Mouse (Mus musculus) lung, adult 18-20 months (tissue): ENCODE data around the gene Arid1b.

Experiments used
- DNase-seq, 2 experiments: peaks; one replicate each; pipeline ENCODE4 v3.0.0; 2022; ENCODE audit warnings: mixed read lengths in 2 of 2

Gene Arid1b

GRCm38 (mm10) chr17:5326689-5327088, 332.6 kb downstream of the Arid1b start:
- DNase-seq = no peak

- peak in 1 of 2 experiments; percentile 11 for DNase-seq
Measured at GRCm38 (mm10) chr17:5327480-5328180, 333.5 kb downstream of the Arid1b start.

GRCm38 (mm10) chr17:5329478-5329877, 335.3 kb downstream of the Arid1b start:
- no peak for DNase-seq

DNA sequence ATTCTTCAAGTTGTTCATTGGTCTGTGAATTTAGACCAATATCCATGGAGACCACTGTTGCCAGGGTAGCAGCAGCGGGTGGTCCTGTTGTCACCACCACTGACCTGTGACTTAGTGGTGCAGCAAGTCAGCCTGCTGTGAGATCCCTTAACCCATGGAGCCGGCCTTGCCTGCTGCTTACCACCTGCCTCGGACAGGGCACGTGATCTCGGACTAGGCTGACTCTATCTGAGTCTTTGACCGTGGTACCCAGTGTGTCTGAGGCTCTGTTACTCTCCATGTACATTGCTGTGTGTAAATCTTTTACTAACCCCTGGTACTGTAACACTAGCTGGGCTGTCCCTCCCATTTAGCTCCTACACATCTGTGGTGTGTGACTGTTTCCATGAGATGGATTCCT, 335.9 kb downstream of the Arid1b start:
- DNase-seq = no peak

- no peak for DNase-seq
Measured at GRCm38 (mm10) chr17:5330644-5331043, 336.5 kb downstream of the Arid1b start.

GRCm38 (mm10) chr17:5331387-5331786, 337.3 kb downstream of the Arid1b start:
- DNase-seq = no peak

- peak in 1 of 2 experiments; percentile 40 for DNase-seq
Measured at GRCm38 (mm10) chr17:5334567-5334966, 340.4 kb downstream of the Arid1b start.

GRCm38 (mm10) chr17:5344426-5344825, 350.3 kb downstream of the Arid1b start:
- no peak for DNase-seq

DNA sequence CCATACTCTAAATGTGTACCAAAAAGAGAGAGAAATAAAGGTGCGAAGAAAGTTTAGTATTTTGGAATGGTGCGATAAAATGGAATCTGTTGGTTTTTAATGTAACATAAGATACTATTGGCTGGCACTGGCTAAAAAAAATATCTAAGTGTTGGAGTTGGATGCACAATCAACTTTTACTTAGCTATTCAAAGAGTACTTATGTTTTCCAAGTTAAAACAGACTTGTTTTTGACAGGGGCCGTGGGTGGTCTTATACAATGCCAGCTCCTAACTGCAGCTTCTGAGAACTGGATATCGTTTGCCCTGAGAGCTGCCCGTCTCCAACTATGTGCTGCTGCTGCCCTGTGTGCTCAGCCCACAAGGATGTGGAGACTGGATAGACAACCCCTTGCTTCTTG, 351.7 kb downstream of the Arid1b start:
- no peak for DNase-seq

DNA sequence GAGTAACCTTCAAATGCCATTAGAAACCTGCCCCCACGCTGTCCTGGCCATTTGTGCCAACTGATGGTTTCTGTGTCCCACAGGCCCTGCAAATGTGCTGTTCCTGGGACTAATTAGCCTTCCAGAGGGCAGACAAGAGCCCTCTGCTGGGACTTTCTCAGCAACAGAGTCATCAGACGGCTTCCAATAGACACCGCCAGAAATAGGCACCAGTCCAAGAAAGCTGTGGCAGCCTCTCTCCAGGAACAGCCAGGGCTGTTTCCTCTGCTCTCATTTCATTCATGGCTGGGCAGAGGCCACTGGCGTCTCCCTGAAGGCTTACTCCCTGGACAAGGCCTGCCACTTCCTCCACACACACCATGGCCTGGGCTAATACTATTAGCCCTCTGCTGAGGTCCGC, 358.8 kb downstream of the Arid1b start:
- no peak for DNase-seq

GRCm38 (mm10) chr17:5360759-5361158, 366.6 kb downstream of the Arid1b start:
- no peak for DNase-seq

GRCm38 (mm10) chr17:5365992-5366398, 371.9 kb downstream of the Arid1b start:
- no peak for DNase-seq

DNA sequence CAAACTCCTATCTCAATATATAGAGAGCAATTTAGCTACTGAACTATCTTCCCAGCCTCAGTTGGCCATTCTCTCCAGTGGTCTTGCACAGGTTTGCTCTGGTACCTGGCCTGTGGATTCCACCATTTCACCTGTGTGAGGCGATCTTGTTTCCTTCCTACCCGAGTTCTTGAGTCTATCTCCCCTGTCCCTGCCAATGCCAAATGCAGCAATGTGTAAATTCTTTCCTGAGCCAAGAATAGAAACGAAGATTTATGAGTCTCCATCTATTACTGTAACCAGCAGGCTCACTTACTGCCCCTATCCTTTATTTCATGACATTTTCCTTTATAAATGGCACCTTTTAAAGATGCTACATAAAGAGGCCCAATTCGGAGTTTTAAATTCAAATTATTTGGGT, 376.9 kb downstream of the Arid1b start:
- DNase-seq = no peak

GRCm38 (mm10) chr17:5371521-5371920, 377.4 kb downstream of the Arid1b start:
- DNase-seq = no peak

DNA sequence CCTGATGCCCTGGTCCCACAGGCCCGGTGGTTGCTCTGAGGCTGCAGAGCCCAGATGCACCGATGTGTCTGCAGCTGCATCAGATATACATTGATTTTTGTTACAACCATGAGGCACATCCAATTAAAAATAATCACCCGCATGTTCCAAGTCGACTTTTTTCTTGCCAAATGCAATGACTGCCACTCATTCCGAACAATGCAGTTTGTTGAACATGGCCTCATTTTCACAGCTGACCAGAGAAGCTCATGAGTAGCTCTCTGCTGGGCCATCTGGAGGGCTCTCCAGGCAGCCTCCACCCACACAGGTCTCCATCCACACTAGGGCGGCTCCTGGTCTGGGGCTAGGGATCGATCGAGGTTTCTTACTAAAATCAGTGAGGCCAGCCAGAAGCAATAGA, 378.8 kb downstream of the Arid1b start:
- DNase-seq = no peak

GRCm38 (mm10) chr17:5377151-5377929, 383.2 kb downstream of the Arid1b start:
- no peak for DNase-seq

DNA sequence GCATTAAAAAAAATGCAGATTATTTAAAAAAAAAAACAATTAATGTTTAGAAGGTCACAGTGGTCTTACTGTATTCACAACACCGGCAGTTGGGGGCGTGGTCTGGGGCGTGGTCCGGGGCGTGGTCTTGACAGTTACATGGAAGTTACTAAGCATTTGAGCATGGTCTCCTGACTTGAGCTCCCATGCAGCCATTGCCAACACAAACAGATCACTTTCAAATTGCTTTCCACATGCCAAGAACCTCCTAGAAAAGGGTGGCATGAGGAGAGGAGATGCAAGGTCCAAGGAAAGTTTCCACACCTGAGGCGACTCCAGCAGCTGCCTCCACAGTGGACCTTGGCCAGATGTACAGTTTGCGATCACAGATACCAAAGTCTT, 383.8 kb downstream of the Arid1b start:
- peak; percentile 30 to 32 for DNase-seq

DNA sequence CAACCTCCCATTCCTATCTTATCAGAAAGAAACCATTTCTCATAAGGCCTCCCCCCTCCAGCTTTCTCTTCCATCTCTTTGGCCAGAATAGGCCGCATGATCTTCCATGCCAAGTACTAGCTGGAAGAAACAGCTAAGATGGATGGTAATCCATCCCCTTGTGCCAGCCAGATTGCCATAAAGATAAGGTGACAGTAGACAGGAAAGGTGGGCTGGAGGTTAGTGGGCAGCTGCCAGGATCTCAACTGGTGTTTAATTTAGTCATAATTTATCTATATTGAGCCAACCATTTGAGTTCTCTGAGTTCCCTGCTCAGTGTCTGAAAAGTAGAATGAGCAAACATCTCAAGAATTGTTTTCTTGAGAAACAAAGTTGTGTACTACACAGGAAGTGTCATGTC, 391.6 kb downstream of the Arid1b start:
- no peak for DNase-seq

DNA sequence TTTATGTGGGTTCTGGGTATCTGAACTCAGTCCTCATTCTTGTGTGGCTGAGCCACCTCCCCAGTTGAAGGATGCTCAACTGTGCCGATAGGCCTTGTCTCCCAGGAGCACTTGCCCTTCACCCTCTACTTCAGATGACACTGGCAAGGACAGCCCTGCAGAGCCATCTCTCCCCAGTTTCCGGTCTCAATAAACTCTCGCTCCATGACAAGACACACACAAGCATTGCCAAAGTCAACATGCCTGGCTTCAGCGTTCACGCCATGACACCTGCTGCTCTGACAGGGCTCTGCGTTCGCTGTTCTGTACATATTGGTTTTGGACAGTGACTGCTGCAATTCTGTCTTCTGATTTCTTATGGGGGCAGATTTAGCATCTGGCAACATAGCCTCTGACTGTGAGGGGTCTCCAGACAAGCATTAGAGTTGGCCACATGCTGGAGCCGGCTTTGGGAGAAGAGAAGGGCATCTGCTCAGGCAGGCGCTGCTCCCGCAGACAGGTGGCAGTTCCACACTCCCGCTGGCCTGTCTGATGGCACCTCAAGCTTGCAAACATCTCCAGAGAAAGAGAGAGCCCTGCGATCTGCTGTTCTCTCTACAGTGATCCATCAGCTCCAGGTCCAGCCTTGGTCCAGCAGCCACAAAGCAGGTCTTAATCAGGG, 392.9 kb downstream of the Arid1b start:
- no peak for DNase-seq

GRCm38 (mm10) chr17:5388351-5388750, 394.2 kb downstream of the Arid1b start:
- DNase-seq = no peak

- DNase-seq = no peak
Measured at GRCm38 (mm10) chr17:5390682-5391081, 396.6 kb downstream of the Arid1b start.

DNA sequence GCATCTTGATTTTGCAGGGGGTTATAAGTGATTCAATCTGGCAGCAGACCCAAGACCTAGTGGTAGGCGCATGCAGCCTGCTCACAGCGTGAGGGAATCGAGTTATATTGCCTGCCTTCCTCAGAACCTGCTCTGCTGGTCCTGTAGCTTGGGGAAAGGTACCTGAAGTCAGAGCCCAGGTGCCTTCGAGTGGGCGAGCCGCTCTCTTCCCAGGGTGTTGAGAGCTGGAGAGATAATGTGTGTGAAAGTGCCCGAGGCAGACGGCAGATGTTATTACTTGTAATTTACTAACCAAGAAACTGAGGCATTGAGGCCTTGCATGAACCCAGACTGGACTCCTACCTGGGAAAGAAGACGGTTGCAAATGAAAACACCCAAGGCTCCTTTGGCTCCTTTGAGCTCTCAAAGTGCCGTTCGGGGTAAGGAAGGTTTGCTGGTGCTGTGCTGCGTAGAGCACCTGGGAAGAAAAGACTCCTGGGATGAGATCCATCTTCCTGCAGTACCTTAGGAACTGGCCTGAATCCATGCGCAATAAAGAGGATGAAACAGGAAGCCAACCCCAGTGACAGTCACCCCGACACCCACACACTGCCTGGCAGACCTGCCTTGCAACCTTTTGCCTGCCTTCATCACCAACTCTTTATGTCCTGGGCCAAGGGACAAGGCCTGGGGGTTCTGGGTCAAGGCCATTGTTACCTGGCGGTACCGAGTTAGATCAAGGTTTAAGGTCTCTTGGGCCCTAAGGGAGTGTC, 401.5 kb downstream of the Arid1b start:
- no peak for DNase-seq

DNA sequence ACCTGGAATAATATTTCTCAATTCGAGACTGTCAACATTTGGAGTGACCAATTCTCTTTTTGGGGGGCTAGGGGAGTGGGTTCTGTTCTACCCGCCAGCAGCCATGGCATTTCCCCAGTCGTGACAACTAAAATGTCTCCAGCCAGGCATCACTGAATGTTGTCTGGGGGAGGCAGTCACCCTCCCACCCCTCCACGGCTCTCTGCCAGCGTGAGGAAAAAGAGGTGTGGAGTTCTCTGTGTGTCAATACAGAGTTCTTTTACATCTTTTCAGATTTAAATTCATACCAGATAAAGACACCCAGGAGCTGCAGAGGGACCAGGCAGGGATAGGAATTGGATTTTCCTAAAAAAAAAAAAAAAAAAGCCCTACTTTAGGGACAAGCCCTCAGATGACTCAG, 402.1 kb downstream of the Arid1b start:
- no peak for DNase-seq
